Mouse (Mus musculus): ENCODE results near the gene Pde12.

DNA sequence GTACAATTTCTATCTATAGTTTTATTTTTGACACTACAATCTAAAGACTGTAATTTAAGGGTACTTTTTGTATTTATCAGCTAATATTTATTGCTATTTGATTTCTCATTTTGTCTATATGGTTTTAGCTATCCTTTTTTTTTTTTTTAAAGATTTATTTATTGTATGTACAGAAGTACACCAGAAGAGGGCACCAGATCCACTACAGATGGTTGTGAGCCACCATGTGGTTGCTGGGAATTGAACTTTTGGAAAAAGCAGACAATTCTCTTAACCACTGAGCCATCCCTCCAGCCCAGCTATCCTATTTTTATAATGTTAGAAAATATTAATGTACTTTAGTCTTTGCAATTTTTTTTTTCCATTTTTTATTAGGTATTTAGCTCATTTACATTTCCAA is 28.2 kb upstream of the Pde12 start:
- TF ChIP-seq CTCF (IDR thresholded peaks at IDR 0.05; ENCODE audit: low read depth, low read length): no peak
- no peak for TF ChIP-seq TAL1 (conservative IDR thresholded peaks at IDR 0.05; ENCODE audit: low read depth, low read length)

Measured in G1E (cell line).